ENCODE assay signal across 8 mouse cellular contexts in the genomic region with DNA sequence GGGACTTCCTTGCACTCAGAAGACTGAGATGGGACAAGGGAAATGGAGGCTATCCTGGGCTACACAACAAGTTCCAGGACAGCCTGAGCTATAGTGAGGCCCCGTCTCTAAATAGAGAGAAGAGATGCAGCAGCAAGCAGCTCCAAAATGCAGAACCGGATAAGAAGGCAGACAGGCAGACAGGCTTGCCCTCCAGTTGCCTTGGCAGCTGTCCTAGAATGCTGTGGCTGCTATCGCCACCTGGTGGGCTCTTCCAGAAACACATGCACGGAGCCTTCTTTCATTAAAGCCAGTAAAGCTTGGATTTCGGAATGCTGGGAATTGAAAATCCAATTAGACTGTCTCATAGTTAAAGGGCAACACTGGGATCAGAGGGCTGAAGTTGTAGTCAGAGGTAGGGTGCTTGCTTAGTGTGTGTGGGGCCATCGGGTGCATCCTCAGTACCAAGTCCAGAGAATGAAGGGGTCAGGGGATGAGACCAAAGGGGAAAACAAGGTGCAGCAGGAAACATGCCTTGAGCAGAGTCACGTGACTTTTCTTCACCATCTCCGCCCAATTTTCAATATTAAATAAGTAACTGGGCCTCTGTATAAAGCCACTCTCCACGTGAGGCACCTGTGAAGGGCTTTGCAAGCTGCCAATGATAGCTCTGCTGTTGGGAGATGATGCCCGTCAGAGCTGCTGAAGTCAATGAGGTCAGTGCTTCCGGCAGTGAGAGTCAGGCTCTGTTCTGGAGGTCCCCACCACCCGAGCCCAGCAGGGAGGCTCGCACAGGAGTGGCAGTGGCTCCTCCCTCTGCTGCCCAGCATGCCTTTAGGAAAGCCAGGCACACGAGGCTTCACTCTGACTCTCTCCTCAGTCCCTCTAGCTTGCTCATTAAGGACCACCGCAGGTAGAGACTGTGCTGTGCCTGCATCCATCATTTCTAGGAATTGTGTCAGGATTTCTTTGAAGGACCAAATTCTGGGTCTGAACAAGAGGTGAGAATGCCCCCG.
DNase-seq lines count a peak whose midpoint lies in the region; ATAC-seq and TF ChIP-seq lines count a peak whose summit lies in the region.

No protein-coding gene starts in this region.

- H3K27me3 ChIP-seq in MEL (ENCODE audit: control insufficient read depth in 1 of 2, insufficient read depth in 2 of 2, low read length in 2 of 2) = no peaks in the 10 kb centered on the region
- H3K27me3 ChIP-seq in cerebellum, adult 2 months (ENCODE audit: control insufficient read depth, insufficient read depth, low read length) = no peaks in the 10 kb centered on the region
- no peaks in the 10 kb centered on the region for H3K27me3 ChIP-seq in forebrain, postnatal 0 days (ENCODE audit: insufficient read depth, low read length)
- no peaks in the 10 kb centered on the region for H3K27me3 ChIP-seq in lung, embryonic 14.5 days (ENCODE audit: insufficient read depth, low read length)

- peak; percentile 81 to 91 (median 86) for TF ChIP-seq CTCF in MEL (IDR thresholded peaks at IDR 0.05 in 2 of 3, conservative IDR thresholded peaks at IDR 0.05 in 1 of 3; ENCODE audit: control insufficient read depth in 1 of 3, insufficient read depth in 1 of 3, low read depth in 2 of 3, low read length in 3 of 3, poor library complexity in 1 of 3, severe bottlenecking in 1 of 3)
- peak; percentile 86 for TF ChIP-seq CTCF in cerebellum, adult 2 months (IDR thresholded peaks at IDR 0.05; ENCODE audit: borderline replicate concordance, insufficient read depth, low read depth, low read length)
- peak; percentile 96 for TF ChIP-seq CTCF in forebrain, postnatal 0 days (IDR thresholded peaks at IDR 0.05; ENCODE audit: low read depth)
- peak; percentile 98 for TF ChIP-seq CTCF in lung, embryonic 14.5 days (IDR thresholded peaks at IDR 0.05; ENCODE audit: low read depth)
- TF ChIP-seq CTCF in olfactory bulb, adult 2 months (IDR thresholded peaks at IDR 0.05; ENCODE audit: insufficient read depth, low read depth, low read length) = peak; percentile 48

- H3K4me2 ChIP-seq in forebrain, postnatal 0 days (ENCODE audit: low read depth) = no peak overlapping the region
- no peak overlapping the region for H3K4me2 ChIP-seq in lung, embryonic 14.5 days

- intact Hi-C loops in heart, postnatal 36 days (cut with DNase I) = loop anchor here (1.0 kb wide), 2 partner anchors 22 to 140 kb away; no protein-coding TSS in a partner anchor

- H3K9ac ChIP-seq in MEL (ENCODE audit: control insufficient read depth, low read depth, low read length, poor library complexity, severe bottlenecking) = peak overlapping the region; percentile 19
- no peak overlapping the region for H3K9ac ChIP-seq in forebrain, postnatal 0 days
- no peak overlapping the region for H3K9ac ChIP-seq in lung, embryonic 14.5 days

- H3K27ac ChIP-seq in MEL (ENCODE audit: control insufficient read depth, low read depth, low read length) = peak overlapping the region; percentile 11; the same call in 1 of the 2 replicates
- H3K27ac ChIP-seq in cerebellum, adult 2 months (ENCODE audit: insufficient read depth, low read length) = no peak overlapping the region
- H3K27ac ChIP-seq in forebrain, postnatal 0 days (ENCODE audit: low read depth, low read length) = no peak overlapping the region
- H3K27ac ChIP-seq in lung, embryonic 14.5 days (ENCODE audit: low read depth) = no peak overlapping the region
- H3K27ac ChIP-seq in olfactory bulb, adult 2 months (ENCODE audit: insufficient read depth, low read depth, low read length) = peak overlapping the region; percentile 56; the same call in 1 of the 2 replicates

- no peak overlapping the region; a peak in 1 of 4 replicates for H3K4me3 ChIP-seq in MEL (ENCODE audit: control insufficient read depth in 1 of 2, insufficient read depth in 1 of 2, low read depth in 2 of 2, low read length in 2 of 2)
- no peak overlapping the region for H3K4me3 ChIP-seq in cerebellum, adult 2 months (replicated peaks; ENCODE audit: insufficient read depth, low read depth, low read length)
- H3K4me3 ChIP-seq in forebrain, postnatal 0 days (ENCODE audit: low read depth, low read length) = no peak overlapping the region
- no peak overlapping the region for H3K4me3 ChIP-seq in lung, embryonic 14.5 days (ENCODE audit: low read depth, low read length)
- H3K4me3 ChIP-seq in olfactory bulb, adult 2 months (ENCODE audit: insufficient read depth, low read depth, low read length) = no peak overlapping the region

- peak; percentile 13; the same call in 1 of the 2 replicates for ATAC-seq in forebrain, postnatal 0 days
- ATAC-seq in lung, embryonic 14.5 days (ENCODE audit: insufficient read depth) = peak; percentile 63

- peak; percentile 87 for DNase-seq in MEL (ENCODE audit: low read depth, low spot score)
- DNase-seq in cerebellum, adult 2 months = peak; percentile 81 to 88
- peak; percentile 95 for DNase-seq in forebrain, postnatal 0 days
- peak; percentile 78 to 79 for DNase-seq in heart, postnatal 36 days
- DNase-seq in large intestine, adult 2 months (ENCODE audit: low read depth, low spot score) = peak; percentile 43
- peak; percentile 96 for DNase-seq in lung, embryonic 14.5 days
- peak; percentile 51 for DNase-seq in testis, postnatal 14 days (ENCODE audit: low spot score)

- H3K79me2 ChIP-seq in MEL (ENCODE audit: control insufficient read depth, insufficient read depth, low read length, poor library complexity) = no peaks in the 10 kb centered on the region

- peaks cover 12 to 31% of the 10 kb centered on the region in 2 experiments for H3K4me1 ChIP-seq in MEL (ENCODE audit: control insufficient read depth in 1 of 2, insufficient read depth in 2 of 2, low read length in 2 of 2)
- H3K4me1 ChIP-seq in cerebellum, adult 2 months (ENCODE audit: control insufficient read depth, insufficient read depth, low read length) = peaks cover 59% of the 10 kb centered on the region
- peaks cover 16% of the 10 kb centered on the region for H3K4me1 ChIP-seq in forebrain, postnatal 0 days (ENCODE audit: insufficient read depth)
- no peaks in the 10 kb centered on the region for H3K4me1 ChIP-seq in lung, embryonic 14.5 days (ENCODE audit: insufficient read depth)
- H3K4me1 ChIP-seq in olfactory bulb, adult 2 months (ENCODE audit: control insufficient read depth, insufficient read depth, low read length) = peaks cover 67% of the 10 kb centered on the region

- peak; percentile 74 for TF ChIP-seq RAD21 in MEL (IDR thresholded peaks at IDR 0.05; ENCODE audit: low read depth, low read length)

- peaks cover 0 to 30% of the 10 kb centered on the region in 2 experiments; a peak in 2 of 4 replicates for H3K36me3 ChIP-seq in MEL (ENCODE audit: control insufficient read depth in 1 of 2, insufficient read depth in 2 of 2, low read length in 2 of 2)
- H3K36me3 ChIP-seq in forebrain, postnatal 0 days (ENCODE audit: insufficient read depth) = no peaks in the 10 kb centered on the region
- no peaks in the 10 kb centered on the region for H3K36me3 ChIP-seq in lung, embryonic 14.5 days (ENCODE audit: insufficient read depth)

- peak; percentile 44 to 53; a peak in 3 of 4 replicates for TF ChIP-seq EP300 in MEL (IDR thresholded peaks at IDR 0.05; ENCODE audit: low read depth in 1 of 2, low read length in 2 of 2)

- no peaks in the 10 kb centered on the region for H3K9me3 ChIP-seq in MEL (replicated peaks; ENCODE audit: insufficient read depth, low read length)
- no peaks in the 10 kb centered on the region for H3K9me3 ChIP-seq in forebrain, postnatal 0 days (ENCODE audit: low read length)
- no peaks in the 10 kb centered on the region for H3K9me3 ChIP-seq in lung, embryonic 14.5 days (ENCODE audit: low read depth, low read length)

- 15% methylated on average over 16 of the region's 16 CpGs for WGBS in cerebellum, adult 2 months
- WGBS in forebrain, postnatal 0 days = 23% methylated on average over 16 of the region's 16 CpGs
- WGBS in large intestine, adult 2 months = 41% methylated on average over 16 of the region's 16 CpGs
- 20% methylated on average over 16 of the region's 16 CpGs for WGBS in lung, embryonic 14.5 days
- WGBS in olfactory bulb, adult 2 months = 24% methylated on average over 16 of the region's 16 CpGs

- no peak for TF ChIP-seq POLR2A in MEL (IDR thresholded peaks at IDR 0.05; ENCODE audit: control insufficient read depth in 1 of 2, insufficient read depth in 1 of 2, low read depth in 1 of 2, low read length in 2 of 2, poor library complexity in 1 of 2)
- no peak for TF ChIP-seq POLR2A in cerebellum, adult 2 months (IDR thresholded peaks at IDR 0.05; ENCODE audit: borderline replicate concordance, insufficient read depth, low read length)
- TF ChIP-seq POLR2A in olfactory bulb, adult 2 months (IDR thresholded peaks at IDR 0.05; ENCODE audit: insufficient read depth, low read depth, low read length) = no peak

TF ChIP-seq in MEL, 35 proteins besides CTCF, POLR2A, EP300 and RAD21 (continues in another document):
- TF ChIP-seq ELF1 (IDR thresholded peaks at IDR 0.05; ENCODE audit: low read depth, low read length) (peak; percentile 41; the same call in 1 of the 2 replicates), RCOR1 (IDR thresholded peaks at IDR 0.05; ENCODE audit: low read depth, low read length) (peak; percentile 54; the same call in 1 of the 2 replicates), GATA1 (IDR thresholded peaks at IDR 0.05; ENCODE audit: low read depth, low read length) (no peak), POLR2AphosphoS2 (IDR thresholded peaks at IDR 0.05; ENCODE audit: low read length) (no peak), CHD1 (IDR thresholded peaks at IDR 0.05; ENCODE audit: low read depth, low read length) (no peak), MXI1 (IDR thresholded peaks at IDR 0.05; ENCODE audit: low read depth, low read length) (peak; percentile 54), USF2 (IDR thresholded peaks at IDR 0.05; ENCODE audit: borderline replicate concordance in 1 of 2, insufficient read depth in 1 of 2, low read depth in 1 of 2, low read length in 2 of 2) (no peak), TAL1 (IDR thresholded peaks at IDR 0.05; ENCODE audit: low read length) (no peak), E2F4 (IDR thresholded peaks at IDR 0.05; ENCODE audit: borderline replicate concordance, low read depth, low read length) (no peak), NELFE (IDR thresholded peaks at IDR 0.05; ENCODE audit: low read depth, low read length) (no peak), SMC3 (IDR thresholded peaks at IDR 0.05; ENCODE audit: low read depth, low read length) (peak; percentile 89), ZC3H11A (IDR thresholded peaks at IDR 0.05; ENCODE audit: low read depth, low read length) (peak; percentile 68), BHLHE40 (IDR thresholded peaks at IDR 0.05; ENCODE audit: borderline replicate concordance, low read depth, low read length) (no peak), ZKSCAN1 (IDR thresholded peaks at IDR 0.05; ENCODE audit: low read depth, low read length) (no peak), JUND (IDR thresholded peaks at IDR 0.05; ENCODE audit: low read depth, low read length) (no peak), ETS1 (IDR thresholded peaks at IDR 0.05; ENCODE audit: low read depth, low read length) (peak; percentile 43; the same call in 1 of the 2 replicates), ZMIZ1 (IDR thresholded peaks at IDR 0.05; ENCODE audit: low read depth, low read length) (no peak), MAZ (IDR thresholded peaks at IDR 0.05; ENCODE audit: low read depth, low read length) (no peak)

Comparison
In these comparisons a context has a peak if more than half of its experiments do, and no peak if none do; other contexts are left out.
1. DNase-seq: peak in every context shown above with its lines; median percentile 96 in lung, embryonic 14.5 days; 95 in forebrain, postnatal 0 days; 87 in MEL; 84 in cerebellum, adult 2 months; 78 in heart, postnatal 36 days; 51 in testis, postnatal 14 days; 43 in large intestine, adult 2 months.
2. H3K27ac ChIP-seq: peak in MEL (single experiment) and olfactory bulb, adult 2 months (single experiment); none in cerebellum, adult 2 months (single experiment), forebrain, postnatal 0 days (single experiment) and lung, embryonic 14.5 days (single experiment).
3. CTCF ChIP-seq: peak in every context shown above with its lines; median percentile 98 in lung, embryonic 14.5 days; 96 in forebrain, postnatal 0 days; 86 in MEL; 86 in cerebellum, adult 2 months; 48 in olfactory bulb, adult 2 months.